Mouse (Mus musculus): Measurements from ENCODE around the gene Gm9573.

DNA sequence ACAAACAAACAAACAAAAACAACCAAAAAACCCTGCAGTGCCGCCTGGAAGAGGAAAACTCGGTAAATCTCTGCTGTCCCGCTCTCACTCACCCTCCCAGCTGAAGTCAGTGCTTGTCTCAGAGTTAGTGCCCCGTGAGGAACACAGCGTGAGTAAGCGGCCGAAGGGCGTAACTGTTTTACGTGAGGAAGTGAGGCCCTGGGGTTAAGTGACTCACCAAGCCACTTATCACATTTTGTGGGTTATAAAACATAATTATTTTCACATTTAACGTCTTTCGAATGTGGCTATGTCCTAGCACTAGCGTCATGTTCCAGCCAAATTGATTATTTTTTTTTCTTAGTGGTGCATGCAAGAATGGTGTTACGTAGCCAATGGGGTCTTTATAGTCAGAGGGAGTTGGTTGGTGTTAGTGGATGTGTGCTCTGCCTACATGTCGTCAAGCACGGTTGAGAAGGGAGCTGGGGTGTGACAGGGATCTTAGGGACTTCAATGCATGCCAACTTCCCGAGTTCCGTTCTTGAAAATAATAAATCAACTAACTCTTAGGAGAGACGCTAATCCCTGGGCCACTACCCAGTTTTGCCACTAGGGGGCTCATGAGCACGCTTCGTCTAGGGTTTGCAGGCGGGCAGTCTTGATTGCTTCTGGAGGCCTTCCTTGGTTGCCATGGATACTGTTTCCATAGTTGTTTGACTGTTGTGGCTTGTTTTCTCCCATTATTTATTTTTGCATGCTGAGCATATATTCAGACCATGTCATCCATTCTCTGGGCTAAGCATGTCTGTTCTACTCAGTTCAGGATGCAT, 35.8 kb downstream of the Gm9573 start:
- TF ChIP-seq CTCF (IDR thresholded peaks at IDR 0.05; ENCODE audit: low read depth, low read length) (peak; percentile 96), POLR2A (IDR thresholded peaks at IDR 0.05; ENCODE audit: borderline replicate concordance, low read depth, low read length) (no peak)
